Mouse (Mus musculus) brain, embryonic 18.5 days (tissue): ENCODE measurements at regions not wholly inside any gene's neighbourhood (a gene's known extent, or its start where the extent isn't known, plus 50 kb on each side); places are given as distances from the start of the nearest gene placed in this dataset.

Source experiments
- DNase-seq: peaks from one replicate; pipeline ENCODE4 v3.0.0-alpha.2; 2012; ENCODE audit warnings: low read depth, low spot score

DNA sequence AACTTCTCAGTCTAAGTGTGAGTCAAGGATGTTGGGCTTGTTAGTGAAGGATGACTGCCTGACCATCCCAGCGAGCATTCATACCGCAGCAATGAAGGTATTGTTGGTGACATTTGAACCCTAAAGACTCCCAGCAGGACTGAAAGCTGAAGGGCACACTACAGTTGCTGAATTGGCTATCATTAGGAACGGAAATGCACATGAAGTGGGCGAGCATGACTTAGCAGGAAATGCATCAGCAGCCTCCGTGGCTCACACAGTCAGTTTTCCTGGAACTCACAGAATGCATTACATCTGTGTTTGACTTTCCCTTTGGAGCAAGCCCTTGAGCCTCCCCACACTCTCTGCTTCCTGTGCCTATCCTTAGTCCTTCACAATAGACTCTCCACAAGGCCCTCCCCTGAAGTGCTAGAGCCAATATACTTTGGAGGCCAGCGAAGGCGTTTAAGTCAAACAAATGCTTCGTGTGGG lies 63.9 kb downstream of the Tmco5 start:
- no peak for DNase-seq

DNA sequence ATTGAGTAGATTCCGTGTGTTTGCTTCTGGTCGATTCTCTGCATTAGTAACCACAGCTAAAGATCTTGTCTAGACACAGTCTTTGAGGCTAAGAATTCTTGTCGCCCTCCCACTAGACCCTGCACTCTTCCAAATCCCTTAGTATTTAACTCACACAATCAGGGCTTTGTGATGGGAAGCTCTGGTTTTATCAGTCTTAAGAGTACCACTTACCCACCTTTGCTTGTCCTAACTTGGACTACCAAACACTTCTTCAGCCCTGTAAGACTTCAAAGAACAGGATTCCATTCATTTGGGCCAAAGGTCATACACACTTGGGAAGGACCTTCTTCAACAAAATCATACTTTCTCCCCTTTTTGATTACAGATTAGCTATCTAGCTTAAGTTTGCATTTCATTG lies 70.0 kb downstream of the Tmco5 start:
- no peak for DNase-seq

DNA sequence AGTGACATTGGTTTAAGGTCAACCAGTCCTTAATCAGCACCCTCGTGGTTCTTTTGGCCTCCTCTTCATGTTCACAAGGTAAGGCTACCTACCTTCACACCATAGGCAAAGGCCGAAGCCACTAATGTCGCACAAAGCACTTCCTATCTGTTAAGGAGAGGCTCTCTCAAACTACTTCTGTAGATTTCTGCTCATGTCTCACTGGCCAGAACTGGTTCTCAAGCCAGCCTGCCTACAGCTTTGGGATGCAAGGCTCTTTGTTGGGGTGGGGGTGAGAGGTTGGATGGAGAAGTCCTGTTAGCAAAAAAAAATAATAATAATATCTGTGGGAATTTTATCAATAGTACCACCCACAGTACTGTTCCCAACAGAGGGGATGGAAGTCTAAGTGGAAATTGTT lies 71.2 kb downstream of the Tmco5 start:
- DNase-seq = no peak

DNA sequence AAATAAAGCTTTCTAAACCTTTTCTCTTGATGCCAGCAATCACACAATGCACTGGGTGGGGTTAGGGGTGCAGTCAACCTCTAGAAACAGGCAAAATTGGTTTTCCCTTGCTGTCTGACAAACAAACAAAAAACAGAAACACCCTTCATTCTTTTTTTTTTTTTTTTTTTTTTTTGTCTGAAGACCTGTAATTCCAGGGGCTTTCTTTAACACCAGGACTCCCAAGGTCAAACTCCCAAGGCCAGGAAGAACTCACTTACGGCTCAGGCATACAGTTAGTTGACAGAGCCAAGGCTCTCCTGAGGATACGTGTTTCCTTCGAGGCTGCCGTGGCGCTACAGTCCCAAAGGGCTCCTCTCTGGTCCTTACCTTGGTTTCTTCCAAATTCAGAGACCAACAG lies 71.7 kb downstream of the Tmco5 start:
- no peak for DNase-seq

DNA sequence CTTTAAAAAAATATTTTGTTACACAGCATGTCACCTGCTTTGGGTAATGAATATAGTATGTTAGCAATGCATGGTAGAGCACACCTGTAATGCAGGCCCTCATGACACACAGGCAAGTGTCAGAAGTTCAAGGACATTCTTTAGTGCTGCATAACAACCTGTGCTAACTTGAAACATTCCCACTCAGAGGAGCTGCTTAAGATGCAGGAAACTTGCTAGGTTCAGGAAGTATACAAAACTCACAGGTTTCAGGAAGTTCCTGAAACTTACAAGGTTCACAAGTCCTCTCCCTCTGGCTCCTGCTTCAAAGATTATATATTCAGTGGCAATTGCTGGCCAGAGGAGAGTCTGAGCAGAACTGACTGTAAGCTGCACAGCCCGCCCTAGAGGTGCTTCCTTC lies 73.0 kb downstream of the Tmco5 start:
- no peak for DNase-seq

DNA sequence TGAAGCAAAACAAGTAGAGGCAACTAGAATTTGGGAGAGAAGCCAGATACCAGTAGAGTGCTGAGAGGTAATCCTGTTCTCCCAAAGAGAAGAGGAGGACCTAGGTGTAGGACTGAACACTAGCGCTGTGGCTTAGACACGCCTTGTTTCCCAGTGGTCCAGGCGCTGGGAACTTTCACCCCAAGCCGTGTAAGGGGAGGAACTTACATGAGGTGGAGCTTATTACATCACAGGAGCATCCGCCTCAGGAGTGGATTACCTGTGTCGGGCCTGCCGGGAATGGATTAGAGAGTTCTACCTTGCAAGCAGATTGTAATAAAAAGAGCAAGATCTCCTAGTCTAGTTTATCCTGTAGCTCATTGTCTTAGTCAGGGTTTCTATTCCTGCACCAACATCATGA lies 75.8 kb downstream of the Tmco5 start:
- no peak for DNase-seq

DNA sequence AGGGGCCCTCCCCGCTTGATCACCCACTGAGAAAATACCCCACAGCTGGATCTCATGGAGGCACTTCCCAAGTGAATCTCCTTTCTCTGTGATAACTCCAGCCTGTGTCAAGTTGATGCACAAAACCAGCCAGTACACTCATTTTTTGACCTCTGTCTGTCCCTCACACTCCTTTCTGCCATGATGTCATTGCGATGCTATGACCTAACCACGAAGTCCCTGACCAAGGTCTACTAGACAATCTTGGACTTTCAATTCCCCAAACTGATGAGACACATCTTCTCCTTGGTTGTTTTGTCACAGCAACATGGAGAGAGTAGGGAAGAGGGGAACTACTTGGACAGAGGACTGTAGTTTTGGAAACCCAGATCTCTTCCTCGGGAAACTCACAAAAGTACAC lies 76.4 kb downstream of the Tmco5 start:
- DNase-seq = no peak

DNA sequence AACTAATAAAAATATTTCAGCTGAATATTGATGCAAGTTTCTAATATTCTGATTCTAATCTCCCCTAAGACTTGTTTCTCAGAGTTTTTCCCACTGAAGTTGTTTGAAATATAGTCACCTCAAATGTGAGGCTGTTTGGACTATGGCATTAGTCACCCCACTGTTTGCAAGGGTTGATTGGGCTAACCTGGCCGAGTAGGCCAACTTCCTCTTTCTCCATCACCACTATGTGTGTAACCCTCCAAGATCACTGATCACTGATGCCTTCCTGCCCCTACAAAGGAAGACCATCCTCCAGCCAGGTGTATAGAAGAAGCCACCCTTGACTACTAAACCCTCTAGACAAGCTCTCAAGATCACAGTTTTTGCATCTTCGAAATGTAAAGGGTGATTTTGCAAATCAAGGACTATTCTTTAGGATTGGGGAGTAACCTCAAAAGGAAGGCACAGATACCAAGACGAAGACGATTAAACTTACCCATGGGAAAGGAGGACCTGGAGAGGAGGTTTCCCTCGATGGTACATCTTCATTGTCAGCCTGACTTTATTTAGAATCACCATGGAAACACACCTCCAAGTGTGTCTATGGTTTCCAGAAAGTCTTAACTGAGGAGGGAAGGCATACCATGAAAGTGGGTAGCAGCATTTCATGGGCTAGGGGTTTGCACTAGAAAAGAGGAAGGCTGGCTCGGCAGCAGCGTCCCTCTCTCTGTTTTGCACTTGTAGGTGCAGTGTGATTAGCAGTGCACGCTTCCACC lies 84.8 kb downstream of the Tmco5 start:
- DNase-seq = no peak

DNA sequence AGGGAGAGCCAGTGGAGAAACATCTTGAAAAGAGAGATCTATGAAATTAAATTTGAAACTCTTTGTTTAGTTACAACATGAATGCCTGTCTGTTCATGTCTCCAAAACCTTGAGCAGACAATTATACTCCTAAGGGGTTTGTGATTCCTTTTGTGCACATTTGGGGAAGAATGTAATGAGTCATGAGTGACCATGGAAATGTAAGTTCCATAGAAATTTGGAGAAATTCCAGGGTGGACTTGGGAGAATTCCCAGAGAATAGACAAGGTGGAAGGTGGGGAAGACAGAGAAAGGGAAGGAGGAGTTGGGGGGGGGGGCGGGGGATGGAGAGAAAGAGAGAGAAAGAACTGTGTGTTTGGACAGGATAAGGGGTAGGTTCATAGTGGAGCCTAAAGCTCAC lies 87.8 kb downstream of the Tmco5 start:
- DNase-seq = no peak

DNA sequence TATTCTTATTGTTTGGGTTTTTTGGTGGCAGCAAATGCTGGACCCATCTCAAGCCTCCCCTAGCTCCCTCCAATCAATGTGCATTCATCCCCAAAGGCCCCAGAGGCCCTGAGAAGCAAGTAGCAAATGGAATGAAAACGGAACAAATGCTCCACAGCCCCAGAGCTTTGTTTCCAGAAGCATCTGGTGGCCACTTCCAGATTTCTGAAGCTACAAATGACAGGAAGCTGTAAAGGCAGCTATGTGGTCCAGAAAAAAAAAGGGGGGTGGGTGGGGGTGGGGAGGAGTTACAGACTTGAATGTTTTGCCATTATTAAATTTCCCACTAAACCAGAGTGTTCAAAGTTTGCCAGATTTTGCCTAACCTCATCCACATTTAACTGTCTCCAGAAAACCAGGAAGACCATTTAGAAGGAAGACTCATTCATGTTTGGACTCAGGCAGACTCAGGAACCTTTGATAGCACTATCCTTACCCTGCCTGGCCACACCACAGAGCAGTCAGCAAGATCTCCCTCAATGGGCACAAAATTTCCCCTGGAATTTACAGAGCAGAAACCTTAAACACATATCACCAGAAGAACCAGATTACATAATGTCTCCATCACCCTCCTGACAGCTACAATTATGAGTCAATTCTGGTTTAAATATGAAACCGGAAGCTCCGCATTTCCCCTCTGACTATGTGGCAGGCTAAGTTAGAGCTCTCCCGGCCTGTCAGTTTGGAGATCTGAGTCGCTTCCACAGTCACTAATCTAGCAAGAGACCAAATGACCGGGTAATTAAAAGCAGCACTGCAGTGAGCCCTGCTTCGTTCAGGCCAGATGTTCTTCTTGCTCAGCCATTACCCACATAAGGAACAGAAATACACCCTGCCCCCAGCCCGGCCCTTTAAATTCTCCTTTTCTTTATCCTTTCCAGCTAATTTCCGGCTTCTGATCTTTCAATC lies 93.4 kb downstream of the Tmco5 start:
- no peak for DNase-seq

DNA sequence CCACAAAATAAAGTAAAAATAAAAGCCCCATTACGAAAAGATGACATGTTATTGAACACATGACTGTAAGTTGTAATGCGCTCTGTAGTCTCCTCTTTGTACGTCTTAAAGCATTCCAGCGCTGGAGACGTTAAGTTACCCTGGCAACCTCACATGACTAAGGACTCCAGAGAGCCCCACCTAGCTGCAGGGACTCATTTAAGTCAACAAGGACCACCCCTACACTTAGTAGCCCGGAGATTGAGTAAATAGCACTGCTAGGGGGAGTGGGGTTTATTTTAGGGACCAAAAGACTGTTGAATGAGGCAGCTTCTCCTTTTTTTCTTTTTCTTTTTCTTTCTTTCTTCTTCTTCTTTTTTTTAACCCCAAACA lies 94.1 kb downstream of the Tmco5 start:
- no peak for DNase-seq

DNA sequence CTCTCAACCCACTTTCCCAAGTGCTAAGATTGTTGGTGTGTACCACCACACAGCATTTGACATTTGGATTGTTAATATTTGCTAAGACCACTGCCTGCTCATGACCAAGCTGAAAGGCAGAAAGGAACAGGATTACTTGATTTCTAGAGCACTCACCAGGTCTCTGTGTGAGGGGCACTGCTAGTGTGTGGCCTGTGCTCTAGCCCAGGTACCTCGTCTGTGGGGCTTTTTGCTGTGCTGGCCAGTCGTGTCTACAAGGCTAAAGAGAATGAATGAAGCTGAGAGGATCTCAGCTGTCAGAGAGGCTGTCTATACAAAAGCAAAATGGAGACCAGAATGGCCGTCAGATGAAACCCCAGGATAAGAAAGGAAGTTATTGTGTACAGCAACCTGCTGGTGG lies 95.0 kb downstream of the Tmco5 start:
- no peak for DNase-seq

DNA sequence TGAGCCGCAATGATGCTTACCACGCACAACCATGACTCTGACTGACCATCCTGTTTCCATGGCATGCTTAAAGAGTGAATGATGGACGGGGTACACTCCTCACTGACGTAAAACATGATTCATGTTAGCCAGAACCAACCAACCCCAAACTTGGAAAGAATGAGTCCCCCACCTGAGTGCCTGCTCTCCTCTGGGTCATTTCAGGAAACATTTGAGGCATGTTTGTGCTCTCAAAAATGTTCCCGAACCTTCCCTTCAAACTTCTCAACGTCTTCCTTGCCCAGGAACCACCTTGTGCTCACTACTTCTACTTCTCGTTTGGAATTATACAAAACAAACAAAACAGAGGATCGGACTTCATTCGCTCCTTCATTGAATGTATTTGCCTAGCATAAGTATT lies 95.7 kb downstream of the Tmco5 start:
- DNase-seq = no peak

DNA sequence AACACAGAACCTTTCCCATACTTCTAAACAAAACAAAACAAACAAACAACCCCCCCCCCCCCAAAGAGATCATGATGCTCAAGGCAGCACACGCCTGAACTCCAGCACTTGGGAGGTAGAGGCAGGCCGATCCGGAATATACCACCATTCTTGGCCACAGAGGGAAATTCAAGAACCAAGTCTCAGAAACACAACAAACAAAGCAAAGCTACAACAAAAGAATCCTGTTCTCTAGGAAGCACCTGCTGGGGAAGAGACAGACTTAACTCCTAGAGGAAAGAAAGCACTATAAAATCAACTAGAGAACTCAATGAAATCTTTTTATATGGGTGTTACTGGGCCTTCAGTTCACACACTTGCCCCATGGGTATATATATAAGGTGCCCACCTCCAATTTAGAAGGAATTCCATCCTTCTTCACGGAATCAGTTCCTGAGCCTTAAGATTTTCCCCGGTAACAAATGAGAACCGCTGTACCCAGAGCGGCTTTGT lies 96.1 kb downstream of the Tmco5 start:
- no peak for DNase-seq

DNA sequence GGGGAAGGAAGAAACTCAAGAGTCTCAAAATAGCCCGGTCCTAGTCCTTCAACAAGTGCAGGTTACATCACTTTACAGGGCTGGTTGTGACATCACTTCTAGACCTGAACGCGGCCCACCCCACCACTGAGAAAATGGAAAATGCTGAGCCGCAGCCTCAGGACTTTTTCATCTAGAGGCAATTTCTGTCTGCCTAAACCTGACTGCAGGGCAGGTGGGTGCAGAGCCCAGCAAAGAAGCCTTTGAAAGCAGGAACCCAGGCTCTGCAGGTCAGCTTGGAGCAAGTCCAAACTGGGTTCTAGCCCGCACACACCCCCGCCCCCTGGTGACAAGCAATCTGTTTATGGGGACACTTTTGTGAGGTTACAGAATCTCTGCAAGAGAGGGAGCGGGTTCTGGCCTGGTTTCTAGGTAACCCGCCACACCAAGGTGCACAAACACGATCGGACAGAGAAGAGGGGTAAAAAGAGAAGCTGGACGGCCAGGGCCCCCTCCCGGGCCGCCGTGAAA lies 96.7 kb downstream of the Tmco5 start:
- DNase-seq = no peak

DNA sequence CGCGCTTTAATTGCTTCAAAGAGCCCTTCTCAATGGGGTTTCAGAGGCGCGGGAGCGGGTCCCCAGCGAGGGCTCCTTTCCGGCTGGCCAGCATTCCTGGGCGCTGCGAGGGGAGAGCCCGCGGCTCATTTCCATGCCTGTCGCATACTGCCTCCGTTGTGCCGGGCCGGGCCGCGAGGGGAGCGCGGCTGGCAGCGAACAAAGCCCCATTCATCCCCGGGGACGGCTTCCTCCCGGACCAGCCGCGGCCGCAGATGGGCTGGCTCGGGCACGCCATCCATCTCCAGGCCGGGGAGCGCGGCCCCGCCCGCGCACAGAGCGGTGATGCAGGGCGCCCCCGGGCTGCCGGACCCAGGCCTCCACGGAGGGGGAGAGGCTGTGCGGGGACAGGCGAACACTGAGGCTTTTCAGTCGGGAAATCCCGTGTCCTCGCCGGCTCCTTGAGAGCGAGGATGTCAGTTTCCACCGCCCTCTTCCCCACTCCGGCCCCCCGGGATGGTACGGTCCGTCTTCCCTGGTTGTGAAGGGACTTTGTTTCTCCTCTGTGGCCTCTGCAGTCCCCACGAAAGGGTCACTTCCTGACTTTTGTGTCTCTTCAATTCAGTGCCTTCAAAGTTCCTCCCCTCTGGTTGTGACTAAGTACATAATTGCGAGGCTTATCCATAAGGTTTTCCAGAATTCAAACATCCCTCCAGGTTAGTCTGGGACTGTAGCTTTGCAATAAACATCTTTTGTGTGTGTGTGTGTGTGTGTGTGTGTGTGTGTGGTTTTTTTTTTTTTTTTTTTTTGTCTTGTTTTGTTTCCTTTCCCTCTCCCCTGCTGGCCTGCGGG lies 97.3 kb downstream of the Tmco5 start:
- peak; percentile 72 for DNase-seq

DNA sequence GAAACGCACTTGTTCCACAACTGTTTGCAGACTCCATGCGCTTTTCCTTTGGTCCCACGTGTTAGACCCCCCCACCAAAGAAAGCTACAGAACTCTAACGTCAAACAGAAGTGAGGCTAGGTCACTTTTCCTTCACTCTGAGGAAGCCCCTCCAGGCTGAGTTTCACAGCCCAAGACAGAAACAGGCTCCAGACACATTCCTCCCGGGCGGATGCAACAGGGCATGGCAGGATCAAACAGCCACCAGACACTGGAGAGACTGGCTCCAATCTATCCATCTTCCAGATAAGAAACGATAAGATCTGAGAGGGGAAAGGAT lies 97.9 kb downstream of the Tmco5 start:
- DNase-seq = no peak

DNA sequence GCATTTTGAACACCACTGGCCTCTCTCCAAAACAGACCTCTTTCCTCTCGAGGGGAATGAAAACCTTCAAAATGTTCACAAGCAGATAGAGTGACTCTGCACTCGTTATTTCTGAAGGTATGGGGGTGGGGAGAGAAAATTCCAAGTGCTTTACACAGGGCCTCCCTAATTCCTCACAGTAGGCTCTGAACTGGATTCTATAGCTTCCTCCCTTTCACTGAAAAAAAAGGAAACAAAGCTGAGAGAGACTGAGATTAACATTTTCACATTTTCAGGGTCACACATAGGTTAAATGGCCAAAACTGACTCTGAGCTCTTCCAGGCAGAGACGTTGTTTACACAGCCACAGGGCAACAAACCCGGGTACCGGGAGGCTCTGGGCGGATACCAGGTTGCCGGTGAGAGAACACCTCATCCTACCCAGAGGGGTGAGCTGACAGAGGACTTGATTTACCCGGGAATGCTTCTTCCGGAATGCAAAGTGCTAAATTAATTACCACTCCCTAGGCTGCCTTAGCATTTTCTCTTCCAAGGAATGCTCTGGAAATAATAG lies 98.5 kb downstream of the Tmco5 start:
- no peak for DNase-seq

DNA sequence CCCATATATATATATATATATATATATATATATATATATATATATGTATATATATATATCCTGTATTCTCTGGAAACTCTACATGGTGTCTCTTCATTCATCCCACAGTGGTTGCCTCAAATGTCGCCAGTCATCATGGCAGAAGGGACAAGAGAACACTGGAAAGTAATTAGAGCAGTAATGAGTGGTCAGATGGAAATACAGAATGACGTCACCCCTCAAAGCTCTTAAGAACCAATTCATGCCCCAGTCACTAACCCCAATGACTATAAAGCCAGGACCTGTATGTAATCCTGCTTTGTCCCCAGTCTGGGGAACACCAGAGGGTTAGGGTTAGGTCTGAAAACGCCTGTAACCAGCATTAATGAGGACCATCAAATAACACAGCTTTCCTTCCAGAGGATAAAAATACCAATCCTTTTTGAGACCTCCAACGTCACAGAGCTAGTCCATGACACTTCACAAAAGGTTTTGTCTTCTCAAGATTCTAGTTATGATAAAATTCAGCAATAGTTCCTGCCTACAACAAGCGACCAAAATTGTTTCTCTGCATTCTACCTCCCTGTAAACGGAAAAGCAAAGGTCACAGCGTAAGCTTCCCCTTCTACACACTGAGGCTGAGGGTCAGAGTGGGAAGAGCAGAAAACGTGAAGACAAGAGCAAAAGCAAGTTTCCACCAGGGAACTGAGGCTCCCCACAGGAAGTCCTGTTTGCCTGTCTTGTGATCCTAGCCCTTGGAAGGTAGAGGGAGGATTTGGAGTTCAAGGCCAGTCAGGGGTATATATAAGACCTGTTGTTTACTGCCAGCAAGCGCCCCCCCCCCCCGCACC lies 99.5 kb downstream of the Tmco5 start:
- DNase-seq = no peak

DNA sequence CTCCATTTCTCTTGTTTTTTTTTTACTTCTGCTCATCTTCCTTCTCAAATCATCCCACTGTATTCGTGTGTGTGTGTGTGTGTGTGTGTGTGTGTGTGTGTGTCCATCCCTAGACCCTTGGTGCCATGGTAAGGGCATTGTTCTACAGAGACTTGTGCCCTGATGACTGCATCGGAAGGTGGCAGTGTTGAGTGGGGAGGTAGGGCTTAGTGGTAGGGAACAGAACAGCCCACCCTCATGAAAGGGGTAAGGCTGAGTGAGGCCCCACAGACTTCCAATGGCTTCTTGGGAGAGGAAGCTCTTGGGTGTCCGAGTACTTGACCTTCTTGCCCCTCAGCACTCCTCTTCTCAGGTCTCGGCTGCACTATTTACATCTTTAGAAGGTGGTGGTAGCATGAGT lies 100.3 kb downstream of the Tmco5 start:
- DNase-seq = no peak
